Mouse (Mus musculus) intestine, embryonic 16.5 days (tissue): Measurements from ENCODE around the gene Nudcd3. TPM values are rescaled to one million over a fixed set of nuclear protein-coding genes. Genes with fewer than 3 reads are reported as not detected.

Experiments used
- ATAC-seq: fragments of 200-750 bp; cut with Nextera tagmentation; 2 replicates; pipeline ENCODE4 v1.8.0; 2017; ENCODE audit warnings: moderate TSS enrichment, moderate library complexity
- H3K27ac ChIP-seq: fragments of 300-500 bp; sonication (generic); 2 replicates; pipeline ENCODE4 v1.5.1; 2014; ENCODE audit warnings: mild to moderate bottlenecking, low read length
- H3K27me3 ChIP-seq: fragments of 300-500 bp; sonication (generic); replicated peaks from 2 replicates; pipeline ENCODE4 v1.6.1; 2014; ENCODE audit warnings: low read length, control low read depth, mixed read lengths; ENCODE audit not compliant: control insufficient read depth, insufficient read depth
- H3K36me3 ChIP-seq: fragments of 300-500 bp; sonication (generic); 2 replicates; pipeline ENCODE4 v1.6.1; 2014; ENCODE audit warnings: low read length, control low read depth; ENCODE audit not compliant: control insufficient read depth, insufficient read depth
- H3K4me1 ChIP-seq: fragments of 300-500 bp; sonication (generic); 2 replicates; pipeline ENCODE4 v1.6.1; 2014; ENCODE audit warnings: low read length, control low read depth, mixed read lengths; ENCODE audit not compliant: control insufficient read depth, insufficient read depth
- H3K4me2 ChIP-seq: fragments of 300-500 bp; sonication (generic); 2 replicates; pipeline ENCODE4 v1.6.1; 2014; ENCODE audit warnings: low read depth, low read length, control low read depth
- H3K4me3 ChIP-seq: fragments of 300-500 bp; sonication (generic); 2 replicates; pipeline ENCODE4 v1.5.1; 2014; ENCODE audit warnings: mild to moderate bottlenecking, low read length
- H3K9ac ChIP-seq: fragments of 300-500 bp; sonication (generic); 2 replicates; pipeline ENCODE4 v1.6.1; 2014; ENCODE audit warnings: low read depth, low read length
- H3K9me3 ChIP-seq: fragments of 300-500 bp; sonication (generic); 2 replicates; pipeline ENCODE4 v1.6.1; 2016; ENCODE audit warnings: low read length, control low read depth; ENCODE audit not compliant: control insufficient read depth
- WGBS: fragments of 180-500 bp; shearing (Covaris S2); extraction: QIAGEN DNeasy Blood & Tissue Kit; methylation state at CpG from one replicate; pipeline ENCODE4 v1.1.7; 2014; 5-methylcytosine and 5-hydroxymethylcytosine counted together
- polyA plus RNA-seq: library from polyadenylated mRNA; unstranded; fragments of >200 nt; fragmentation: Nextera tagmentation; extraction: Ambion mirVana; gene quantifications from 2 replicates; pipeline ENCODE4 v1.2.1, GENCODE M21; 2015

Gene Nudcd3
- polyA plus RNA-seq, 1 experiment from 2014 or later: 33.3 TPM

GRCm38 (mm10) chr11:6165391-6166081 lies 34.7 kb downstream of the Nudcd3 start:
- WGBS: 89% methylated on average over 7 of the region's 7 CpGs
- Histone ChIP-seq H3K27ac (no peak overlapping the region), H3K4me2 (no peak overlapping the region), H3K9ac (no peak overlapping the region), H3K36me3 (no peaks in the 10 kb centered on the region), H3K27me3 (no peaks in the 10 kb centered on the region), H3K9me3 (no peaks in the 10 kb centered on the region), H3K4me1 (no peaks in the 10 kb centered on the region), H3K4me3 (no peak overlapping the region)
- no peak for ATAC-seq

GRCm38 (mm10) chr11:6164781-6165180 lies 35.4 kb downstream of the Nudcd3 start:
- WGBS: 95% methylated on average over 7 of the region's 7 CpGs
- ATAC-seq: no peak

GRCm38 (mm10) chr11:6163706-6164105 lies 36.5 kb downstream of the Nudcd3 start:
- H3K36me3 ChIP-seq: no peaks in the 10 kb centered on the region
- H3K4me2 ChIP-seq: no peak overlapping the region
- no peaks in the 10 kb centered on the region for H3K27me3 ChIP-seq
- WGBS: 92% methylated on average over 12 of the region's 12 CpGs
- H3K9ac ChIP-seq: no peak overlapping the region
- H3K9me3 ChIP-seq: no peaks in the 10 kb centered on the region
- no peak overlapping the region for H3K4me3 ChIP-seq
- no peak overlapping the region for H3K27ac ChIP-seq
- H3K4me1 ChIP-seq: no peaks in the 10 kb centered on the region
- ATAC-seq: no peak

More at GRCm38 (mm10) chr11:6164781-6165180, 35.4 kb downstream of the Nudcd3 start:
- no peaks in the 10 kb centered on the region for H3K9me3 ChIP-seq
- H3K27me3 ChIP-seq: no peaks in the 10 kb centered on the region
- H3K4me3 ChIP-seq: no peak overlapping the region
- H3K9ac ChIP-seq: no peak overlapping the region
- H3K27ac ChIP-seq: no peak overlapping the region
- no peak overlapping the region for H3K4me2 ChIP-seq
- no peaks in the 10 kb centered on the region for H3K36me3 ChIP-seq
- no peaks in the 10 kb centered on the region for H3K4me1 ChIP-seq

GRCm38 (mm10) chr11:6163062-6163461 lies 37.2 kb downstream of the Nudcd3 start:
- no peaks in the 10 kb centered on the region for H3K9me3 ChIP-seq
- H3K36me3 ChIP-seq: no peaks in the 10 kb centered on the region
- no peaks in the 10 kb centered on the region for H3K4me1 ChIP-seq
- no peaks in the 10 kb centered on the region for H3K27me3 ChIP-seq
- no peak overlapping the region for H3K4me2 ChIP-seq
- H3K4me3 ChIP-seq: no peak overlapping the region
- ATAC-seq: no peak
- no peak overlapping the region for H3K27ac ChIP-seq
- 96% methylated on average over 3 of the region's 3 CpGs for WGBS
- H3K9ac ChIP-seq: no peak overlapping the region

- no peak for ATAC-seq
- Histone ChIP-seq H3K27ac (no peak overlapping the region), H3K4me3 (no peak overlapping the region), H3K4me2 (no peak overlapping the region), H3K4me1 (no peaks in the 10 kb centered on the region), H3K9me3 (no peaks in the 10 kb centered on the region), H3K9ac (no peak overlapping the region), H3K27me3 (no peaks in the 10 kb centered on the region), H3K36me3 (no peaks in the 10 kb centered on the region)
Measured at GRCm38 (mm10) chr11:6161549-6161948, 38.7 kb downstream of the Nudcd3 start.

- no peak for ATAC-seq
- Histone ChIP-seq H3K9ac (no peak overlapping the region), H3K4me2 (no peak overlapping the region), H3K27me3 (no peaks in the 10 kb centered on the region), H3K27ac (no peak overlapping the region), H3K9me3 (no peaks in the 10 kb centered on the region), H3K4me3 (no peak overlapping the region), H3K36me3 (no peaks in the 10 kb centered on the region), H3K4me1 (no peaks in the 10 kb centered on the region)
- 84% methylated on average over 3 of the region's 3 CpGs for WGBS
Measured at GRCm38 (mm10) chr11:6160663-6161271, 39.4 kb downstream of the Nudcd3 start.

- H3K27ac ChIP-seq: no peak overlapping the region
- no peaks in the 10 kb centered on the region for H3K27me3 ChIP-seq
- no peaks in the 10 kb centered on the region for H3K9me3 ChIP-seq
- H3K4me2 ChIP-seq: no peak overlapping the region
- 90% methylated on average over 4 of the region's 4 CpGs for WGBS
- no peak overlapping the region for H3K4me3 ChIP-seq
- H3K36me3 ChIP-seq: no peaks in the 10 kb centered on the region
- H3K9ac ChIP-seq: no peak overlapping the region
- no peak for ATAC-seq
- peaks cover 5% of the 10 kb centered on the region for H3K4me1 ChIP-seq
Measured at GRCm38 (mm10) chr11:6159704-6160275, 40.4 kb downstream of the Nudcd3 start.

- Histone ChIP-seq H3K27ac (no peak overlapping the region), H3K9ac (no peak overlapping the region), H3K4me1 (peaks cover 15% of the 10 kb centered on the region), H3K4me3 (no peak overlapping the region), H3K4me2 (no peak overlapping the region), H3K27me3 (no peaks in the 10 kb centered on the region), H3K36me3 (no peaks in the 10 kb centered on the region), H3K9me3 (no peaks in the 10 kb centered on the region)
- ATAC-seq: no peak
- WGBS: 91% methylated on average over 1 of the region's 1 CpGs
Measured at GRCm38 (mm10) chr11:6158515-6158914, 41.7 kb downstream of the Nudcd3 start.

- Histone ChIP-seq H3K4me3 (no peak overlapping the region), H3K27ac (no peak overlapping the region), H3K9ac (no peak overlapping the region), H3K4me2 (no peak overlapping the region), H3K36me3 (no peaks in the 10 kb centered on the region), H3K4me1 (peaks cover 15% of the 10 kb centered on the region), H3K27me3 (no peaks in the 10 kb centered on the region), H3K9me3 (no peaks in the 10 kb centered on the region)
- no peak for ATAC-seq
- WGBS: 73% methylated on average over 5 of the region's 5 CpGs
Measured at GRCm38 (mm10) chr11:6157119-6157518, 43.1 kb downstream of the Nudcd3 start.
